Mouse (Mus musculus): ENCODE measurements around the gene Commd9. TPM values are rescaled to one million over a fixed set of nuclear protein-coding genes. Genes with fewer than 3 reads are reported as not detected.

Commd9 gene
- 10 to 100 TPM; 42.1 to 54.8 (median 44.4) TPM for total RNA-seq (2022)

DNA sequence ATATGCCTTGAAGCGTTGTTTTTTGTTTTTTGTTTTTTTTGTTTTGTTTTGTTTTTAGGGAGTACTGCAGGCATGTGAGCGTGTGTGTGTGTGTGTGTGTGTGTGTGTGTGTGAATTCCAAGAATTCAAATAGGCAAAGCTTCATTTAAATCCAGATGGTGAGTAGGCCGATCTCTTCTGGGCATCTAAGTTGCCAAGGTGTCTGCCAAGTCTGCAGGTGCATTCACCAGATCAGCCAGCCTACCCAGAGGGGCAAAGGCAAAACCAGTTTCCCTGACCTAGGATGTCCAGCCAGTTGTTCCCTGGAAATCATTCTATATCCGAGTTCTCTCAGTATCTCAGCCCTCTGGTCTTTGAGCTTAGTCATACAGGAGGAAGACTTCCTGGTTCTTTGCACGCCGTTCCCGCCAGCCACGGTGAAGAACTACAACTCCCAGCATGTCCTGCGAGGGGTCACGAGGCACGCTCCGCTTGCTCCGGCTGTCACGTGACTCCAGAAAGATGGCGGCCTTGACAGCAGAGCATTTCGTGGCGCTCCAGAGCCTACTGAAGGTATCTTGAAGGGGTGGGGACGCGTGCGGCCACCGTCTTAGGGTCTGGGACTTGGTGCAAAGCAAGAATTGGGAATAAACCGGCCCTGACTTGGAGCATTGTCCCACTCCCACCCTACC lies at the start of gene Commd9:
TSS of gene Commd9 (plus strand) at position 480 of the 671 bp plus-strand sequence.
- DNase-seq = peak; percentile 94

DNA sequence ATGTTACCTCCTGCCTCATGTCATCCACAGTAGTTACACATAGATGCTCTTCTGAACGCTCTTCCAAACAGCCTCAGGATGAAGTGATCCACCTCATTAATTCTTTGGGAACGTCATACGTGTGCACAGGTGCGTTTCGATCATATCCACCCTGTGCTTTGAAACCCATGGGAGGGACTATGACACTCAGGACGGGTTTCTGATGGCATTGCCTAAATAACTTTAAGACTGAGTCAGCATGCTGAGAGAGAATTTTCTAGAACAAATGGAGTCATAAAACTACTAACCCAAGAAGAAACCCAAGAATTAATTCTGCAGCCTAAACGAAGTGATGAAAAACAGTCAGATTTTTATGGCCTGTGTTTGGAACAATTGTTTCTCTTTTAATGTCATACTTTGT lies 43.3 kb upstream of the Commd9 start:
- no peak for DNase-seq

DNA sequence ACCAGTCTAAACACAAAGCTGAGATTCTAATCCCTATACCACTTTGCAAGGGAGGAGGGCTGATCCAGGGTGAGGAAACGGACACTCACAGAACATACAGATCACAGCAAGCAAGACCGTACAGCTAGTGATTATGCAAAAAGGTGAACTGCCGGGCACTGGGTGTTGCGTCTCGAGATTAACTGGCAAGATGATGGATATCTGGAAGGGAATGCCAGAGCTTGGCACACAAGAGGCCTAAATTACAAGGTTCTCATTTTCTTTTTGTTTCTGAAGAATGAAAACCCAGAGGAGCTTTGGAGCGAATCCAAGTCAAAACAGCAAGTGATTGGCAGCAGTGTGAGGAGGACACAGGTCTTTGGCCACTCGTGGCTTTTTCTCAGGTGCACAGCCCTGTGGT lies 31.3 kb upstream of the Commd9 start:
- no peak for DNase-seq

DNA sequence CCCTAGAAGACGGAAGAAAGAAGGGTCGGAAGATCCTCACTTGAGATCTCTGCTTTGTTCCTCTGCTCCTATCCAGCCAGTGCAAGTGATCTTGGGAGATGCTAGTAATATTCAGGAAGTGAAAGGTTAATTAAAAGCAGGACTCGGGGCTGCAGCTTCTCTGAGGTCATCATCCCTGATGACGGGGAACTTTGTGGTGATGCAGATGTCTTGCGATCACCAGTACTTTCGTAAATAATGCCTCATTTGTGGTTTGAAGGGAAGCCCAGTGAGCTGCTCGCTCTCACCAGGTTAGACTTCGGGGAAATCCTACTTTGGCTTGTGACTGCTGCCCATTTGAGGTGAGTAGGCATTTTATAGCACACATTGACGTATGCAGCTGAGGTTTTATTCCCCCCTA lies 29.9 kb upstream of the Commd9 start:
- DNase-seq = no peak

DNA sequence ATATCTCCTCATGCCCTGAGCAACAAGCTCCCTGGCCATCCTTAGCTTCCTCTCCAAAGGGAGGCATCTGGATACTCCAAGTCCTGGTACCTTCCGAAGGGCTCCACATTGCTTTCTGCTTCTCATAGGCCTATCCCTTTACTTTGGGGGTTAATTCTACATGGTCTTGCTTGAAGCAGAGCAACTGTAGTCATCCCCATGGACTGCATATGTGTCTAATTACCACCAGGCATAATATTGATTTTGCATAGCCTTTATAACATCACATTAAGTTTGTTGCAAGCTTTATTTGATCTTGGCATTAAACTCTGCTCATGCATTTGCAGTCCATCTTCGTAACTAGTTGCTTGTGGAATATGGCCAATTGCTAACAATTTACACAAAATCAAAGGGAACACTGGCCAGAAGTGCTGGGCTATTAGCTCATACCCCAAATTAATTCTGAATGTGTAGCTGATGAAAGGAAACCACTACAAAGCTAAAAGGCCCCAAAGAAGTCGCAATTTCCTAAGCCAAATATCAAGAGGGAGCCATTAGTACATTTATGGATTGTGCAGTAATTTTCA lies 25.0 kb upstream of the Commd9 start:
- no peak for DNase-seq

DNA sequence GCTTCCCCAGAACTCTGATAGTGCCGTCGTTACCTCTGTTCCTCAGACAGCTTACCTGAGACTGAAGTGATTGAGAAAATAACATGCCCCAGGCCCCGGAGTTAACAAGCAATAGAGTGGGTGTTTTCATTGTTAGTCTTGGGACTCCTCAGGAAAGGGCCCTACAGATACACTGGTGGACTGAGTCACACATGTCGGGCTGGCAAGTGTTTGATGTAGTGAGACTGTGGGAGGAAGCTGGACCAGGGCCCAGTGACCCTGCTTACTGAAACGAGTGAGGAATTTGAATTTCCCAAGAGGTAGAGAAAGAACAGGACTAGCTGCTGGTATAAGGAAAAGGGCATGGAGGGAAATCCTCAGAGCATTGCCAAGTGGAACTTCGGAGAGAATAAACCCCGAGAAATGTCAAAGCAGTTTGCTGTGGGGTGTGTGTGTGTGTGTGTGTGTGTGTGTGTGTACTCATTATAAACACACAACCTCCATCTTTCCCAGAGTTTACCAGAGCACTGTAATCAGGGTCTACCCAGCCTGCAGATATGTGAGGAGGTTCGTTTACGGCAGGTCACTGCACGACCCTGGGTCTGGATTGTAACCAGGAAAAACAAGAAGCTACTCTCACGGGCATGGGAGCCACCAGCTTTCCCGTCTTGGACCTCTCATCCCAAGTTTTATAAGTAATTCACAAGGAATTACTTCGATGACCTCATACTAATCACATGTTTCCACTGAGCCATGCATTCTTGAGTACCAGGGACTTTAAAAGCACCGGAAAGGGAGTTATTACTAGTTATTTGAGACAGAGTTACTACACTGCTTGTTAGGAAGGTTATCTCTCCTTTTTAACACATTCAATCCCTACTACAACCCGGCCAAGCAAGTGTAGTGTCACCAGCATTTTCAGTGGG lies 23.6 kb upstream of the Commd9 start:
- DNase-seq = peak; percentile 72

DNA sequence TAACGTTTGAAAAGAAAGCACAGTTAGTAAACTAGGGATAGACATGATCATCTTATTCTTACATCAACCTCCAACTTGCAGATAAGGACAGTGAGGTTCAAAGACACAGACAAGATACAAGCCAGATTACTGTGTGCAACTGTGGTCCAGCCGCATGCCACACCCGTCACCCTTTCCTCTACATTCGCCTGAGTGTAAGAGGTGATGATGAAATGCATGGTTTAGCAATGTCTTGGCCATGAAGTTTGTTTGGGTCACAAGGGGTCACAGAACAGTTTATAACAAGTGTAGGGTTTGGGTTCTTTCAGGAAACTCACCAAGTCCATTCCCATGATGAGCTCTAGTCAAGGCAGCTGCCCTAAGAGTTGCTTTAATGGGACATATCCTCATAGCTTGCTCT lies 17.4 kb upstream of the Commd9 start:
- no peak for DNase-seq

DNA sequence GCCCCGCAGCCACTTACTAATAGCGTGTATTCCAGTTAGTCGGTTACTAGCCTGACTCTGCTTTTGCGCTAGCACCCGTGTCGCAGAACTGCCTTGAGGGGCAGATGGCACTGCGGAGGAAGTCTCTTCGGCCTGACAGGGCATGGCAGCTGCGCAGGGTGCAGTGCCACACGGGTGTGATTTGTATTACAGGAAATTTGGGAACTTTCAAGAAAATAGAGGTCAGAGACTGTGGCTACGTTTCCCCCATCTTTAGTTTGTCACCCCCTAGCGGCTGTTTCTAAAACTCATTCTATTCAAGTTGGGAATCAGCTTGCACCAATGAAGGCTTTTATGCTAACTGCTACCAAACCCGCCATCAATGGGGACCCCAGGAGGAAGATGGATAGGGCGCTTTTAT lies 14.9 kb upstream of the Commd9 start:
- no peak for DNase-seq

DNA sequence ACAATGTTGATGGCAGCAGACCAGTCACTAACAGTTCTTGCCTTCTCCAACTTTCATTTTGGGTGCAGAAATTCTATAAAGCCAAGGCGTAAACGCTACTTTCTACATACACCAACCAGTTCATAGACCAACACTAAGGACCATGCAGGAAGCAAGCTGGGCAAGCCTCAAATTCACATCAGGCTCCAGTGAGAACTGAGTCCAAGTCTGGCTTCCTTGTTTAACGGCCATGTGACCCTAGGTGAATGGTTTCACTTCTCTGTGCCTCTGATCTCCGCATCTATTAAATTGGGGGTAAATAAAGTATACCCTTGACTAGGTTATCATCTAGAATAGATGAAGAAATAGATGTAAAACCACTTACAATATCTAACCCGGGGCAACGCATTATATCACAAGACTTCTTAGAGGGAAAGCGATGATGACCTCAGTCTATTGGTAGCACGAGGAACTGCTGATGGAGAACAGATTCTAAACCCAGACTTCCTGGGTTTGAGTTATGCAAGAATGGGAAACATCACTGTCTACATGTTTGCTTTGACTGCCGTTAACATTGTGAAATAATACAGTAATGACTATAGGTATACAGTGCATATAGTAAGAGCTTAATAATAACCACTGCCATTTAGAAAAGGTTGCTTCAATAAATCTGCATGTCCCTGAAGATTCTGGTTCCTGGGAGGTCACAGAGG lies 4.4 kb upstream of the Commd9 start:
- DNase-seq = no peak

DNA sequence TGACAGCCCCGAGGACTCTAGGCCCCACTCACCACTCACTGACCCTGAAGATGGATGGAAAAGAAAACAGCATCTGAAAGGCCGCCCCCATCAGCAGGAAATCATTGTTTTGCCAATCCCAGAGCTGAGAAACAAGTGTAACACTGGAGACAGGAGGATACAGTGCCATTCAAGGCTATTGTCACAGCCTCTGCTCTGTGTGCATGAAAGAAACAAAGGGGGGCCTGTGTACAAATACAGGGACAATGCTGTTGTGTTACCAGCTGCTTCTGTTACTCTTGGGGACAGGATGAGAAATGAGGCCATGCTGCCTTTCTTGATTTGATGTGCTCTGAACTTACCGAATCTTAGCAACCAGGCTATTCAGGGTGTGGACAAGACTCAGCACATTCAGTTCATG lies 3.0 kb upstream of the Commd9 start, which contains the start of gene Prr5l:
TSS of gene Prr5l (minus strand) at position 30 of the 400 bp plus-strand sequence.
- no peak for DNase-seq

DNA sequence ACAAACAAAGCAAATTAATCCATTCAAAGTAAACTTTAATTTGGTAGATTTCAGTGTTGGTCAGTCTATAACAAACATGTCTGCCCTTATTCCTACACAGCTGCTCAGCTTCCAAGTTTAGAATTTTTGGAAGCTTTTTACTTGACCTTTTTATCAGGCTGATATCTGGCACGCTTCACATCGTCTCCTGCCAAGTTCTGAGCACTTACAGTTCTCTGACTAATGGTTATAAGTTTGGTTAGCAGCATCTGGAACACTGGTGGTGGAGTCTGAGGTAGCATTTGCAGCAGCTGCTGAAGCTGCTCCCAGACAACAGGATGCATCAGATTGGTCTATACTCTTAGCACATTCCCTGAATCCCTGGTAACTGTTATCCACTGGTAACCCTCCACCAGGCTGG lies 1.8 kb upstream of the Commd9 start:
- DNase-seq = peak; percentile 54

DNA sequence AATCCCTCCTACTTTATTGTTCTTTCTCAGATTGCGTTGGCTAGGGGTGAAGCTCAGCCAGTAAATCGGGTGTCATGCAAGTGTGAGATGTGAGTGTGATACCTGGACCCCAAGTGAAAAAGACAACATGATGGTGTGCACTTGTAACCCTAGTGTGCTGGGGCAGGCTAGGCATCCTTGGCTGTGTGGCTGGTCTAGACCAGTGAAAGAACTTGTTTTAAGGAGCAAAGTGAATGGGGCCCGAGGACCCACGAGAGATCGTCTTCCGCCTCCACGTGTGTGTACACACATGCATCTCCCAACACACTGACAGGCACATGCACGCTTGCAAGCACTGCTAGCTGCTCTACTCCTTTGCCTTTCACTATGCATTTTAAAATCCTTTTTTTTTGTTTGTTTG lies 2.8 kb downstream of the Commd9 start:
- DNase-seq = no peak

DNA sequence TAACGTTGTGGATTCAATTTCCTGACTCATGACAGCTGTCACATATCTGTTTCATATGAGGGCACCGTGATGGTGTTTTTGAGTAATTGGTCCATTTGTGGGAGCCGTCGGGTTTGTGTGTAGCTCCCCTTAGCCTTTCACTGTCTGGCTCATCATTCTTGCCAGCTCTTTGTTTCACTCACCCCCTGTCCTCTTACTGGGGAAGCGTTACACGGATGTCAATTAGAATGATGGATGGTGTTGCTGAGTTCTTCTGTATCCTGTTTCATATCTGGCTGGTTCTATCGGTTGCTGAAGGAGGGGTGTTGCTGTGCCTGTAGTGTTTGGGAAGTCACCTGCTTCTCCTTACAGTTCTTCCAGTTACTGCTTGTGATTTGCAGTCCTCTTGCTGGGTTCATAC lies 5.1 kb downstream of the Commd9 start:
- no peak for DNase-seq

DNA sequence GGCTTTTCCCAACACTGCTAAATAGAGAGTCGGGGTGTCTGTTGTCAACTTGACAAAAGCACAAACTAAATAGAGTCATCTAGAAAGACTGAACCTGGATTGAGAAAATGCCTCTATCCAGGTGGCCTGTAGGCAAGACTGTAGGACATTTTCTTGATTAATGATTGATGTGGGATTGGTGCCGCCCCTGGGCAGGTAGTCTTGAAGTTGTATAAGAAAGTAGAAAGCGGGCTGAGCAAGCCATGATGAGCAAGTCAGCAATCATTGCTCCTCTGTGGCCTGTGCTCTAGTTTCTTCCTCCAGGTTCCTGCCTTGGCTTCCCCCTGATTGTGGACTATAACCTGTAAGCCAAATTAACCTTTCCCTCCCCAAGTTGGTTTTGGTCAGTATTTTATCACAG lies 8.1 kb downstream of the Commd9 start:
- DNase-seq = no peak

DNA sequence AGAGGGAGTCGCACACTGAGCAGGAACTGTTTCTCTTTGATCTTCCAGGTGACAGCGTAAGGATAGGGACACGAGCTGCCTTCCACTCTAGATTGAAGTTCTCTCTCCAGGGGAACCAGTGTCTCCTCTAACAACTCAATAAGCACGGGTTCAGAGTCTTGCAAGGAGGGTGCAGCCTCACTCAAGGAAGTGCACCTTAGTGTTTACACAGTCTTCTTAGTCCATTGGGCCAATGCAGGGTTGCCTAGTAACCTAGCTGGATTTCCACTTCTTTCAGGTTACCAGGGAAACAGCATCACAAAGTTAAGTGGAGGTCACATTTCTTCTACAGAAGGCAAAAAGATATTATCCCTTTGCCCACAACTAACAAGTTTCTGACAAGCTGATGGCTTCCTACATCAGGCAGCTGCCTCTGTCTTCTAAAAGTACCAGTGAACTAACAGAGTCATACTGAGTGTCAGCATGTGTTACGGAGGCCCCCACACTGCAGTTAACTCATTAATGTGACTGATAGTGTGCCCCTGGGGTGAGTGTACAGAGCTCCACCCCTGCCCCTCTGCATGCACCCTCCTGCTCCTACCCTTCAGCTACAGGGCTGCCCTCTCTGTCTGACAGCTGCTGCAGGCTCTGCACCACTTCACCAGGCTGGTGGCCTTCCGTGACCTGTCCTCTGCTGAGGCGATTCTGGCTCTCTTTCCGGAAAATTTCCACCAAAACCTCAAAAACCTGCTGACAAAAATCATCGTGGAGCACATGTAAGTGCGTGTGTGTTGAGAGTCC lies 10.6 kb downstream of the Commd9 start:
- DNase-seq = no peak

DNA sequence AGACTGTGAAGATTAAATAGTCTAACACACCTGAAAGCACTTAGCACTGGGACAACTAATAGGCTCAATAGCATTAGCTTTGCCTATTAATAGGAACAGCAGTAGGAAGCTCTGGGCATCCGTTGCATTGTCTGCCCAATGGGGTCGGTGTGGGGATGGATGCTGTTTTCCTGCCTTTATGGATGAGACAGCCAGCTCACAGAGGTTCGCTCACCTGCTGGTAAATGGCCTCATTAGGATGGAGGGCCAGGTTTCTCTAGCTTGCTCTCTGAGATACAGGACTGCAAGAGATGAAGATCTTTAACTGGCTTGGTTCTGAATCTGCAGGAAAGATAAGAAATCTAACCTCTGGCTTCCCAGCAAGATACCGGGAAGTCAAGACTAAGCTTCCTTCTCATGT lies 16.1 kb downstream of the Commd9 start:
- no peak for DNase-seq

DNA sequence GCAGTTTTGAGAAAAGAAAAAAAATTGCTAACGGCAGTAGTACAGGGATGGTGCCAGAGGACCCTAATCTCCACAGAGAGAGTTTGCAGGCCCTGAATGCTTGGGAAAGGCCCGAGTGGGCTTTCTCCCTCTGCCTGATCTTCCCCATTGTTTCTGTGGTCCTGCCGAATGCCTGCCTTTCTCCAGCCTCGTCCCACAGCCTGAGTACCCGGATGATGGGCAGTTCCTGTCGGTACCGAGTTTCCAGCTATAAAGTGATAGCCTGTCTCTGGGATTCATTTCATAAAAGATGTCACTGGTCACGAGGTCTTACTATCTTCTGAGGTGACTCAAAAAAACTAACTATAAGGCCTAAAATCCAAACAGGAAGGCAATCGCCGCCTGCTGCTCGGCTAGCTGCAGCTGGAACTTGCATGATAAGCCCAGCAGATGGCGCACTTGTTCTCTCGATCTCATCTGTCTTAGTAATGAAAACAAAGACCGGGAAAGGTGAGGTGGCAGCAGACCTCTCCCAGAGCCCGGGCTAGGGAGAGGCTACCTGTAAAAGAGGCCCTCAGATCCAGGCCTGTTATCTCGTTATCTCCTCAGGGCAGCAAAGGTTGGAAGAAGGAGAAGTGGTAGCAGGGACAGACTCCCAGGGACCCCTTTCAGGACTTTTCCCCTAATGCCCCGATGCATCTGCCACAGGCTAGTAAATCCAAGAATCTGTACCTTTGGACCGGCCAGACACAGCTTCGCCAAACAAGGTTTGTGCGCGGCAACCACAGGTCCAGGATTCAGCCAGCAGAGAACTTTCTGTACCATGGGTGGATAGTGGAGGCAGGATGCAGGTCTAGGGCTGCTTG lies 19.7 kb downstream of the Commd9 start:
- DNase-seq = peak; percentile 35

DNA sequence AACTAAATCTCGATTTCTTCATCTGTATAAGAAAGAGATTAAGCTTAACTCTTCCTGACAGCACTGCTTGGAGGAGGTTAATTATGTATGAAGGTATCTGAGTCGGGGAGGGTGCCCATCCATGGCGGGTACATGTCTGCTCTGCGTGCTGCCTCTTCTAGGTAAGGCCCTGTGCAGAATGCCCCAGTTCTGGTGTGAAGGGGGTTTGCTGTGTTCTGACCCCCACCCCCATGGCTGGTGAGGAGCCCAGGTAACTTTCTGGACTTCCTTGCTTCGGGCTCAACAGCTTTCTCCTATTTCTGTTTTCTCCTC lies 20.3 kb downstream of the Commd9 start:
- DNase-seq = no peak

DNA sequence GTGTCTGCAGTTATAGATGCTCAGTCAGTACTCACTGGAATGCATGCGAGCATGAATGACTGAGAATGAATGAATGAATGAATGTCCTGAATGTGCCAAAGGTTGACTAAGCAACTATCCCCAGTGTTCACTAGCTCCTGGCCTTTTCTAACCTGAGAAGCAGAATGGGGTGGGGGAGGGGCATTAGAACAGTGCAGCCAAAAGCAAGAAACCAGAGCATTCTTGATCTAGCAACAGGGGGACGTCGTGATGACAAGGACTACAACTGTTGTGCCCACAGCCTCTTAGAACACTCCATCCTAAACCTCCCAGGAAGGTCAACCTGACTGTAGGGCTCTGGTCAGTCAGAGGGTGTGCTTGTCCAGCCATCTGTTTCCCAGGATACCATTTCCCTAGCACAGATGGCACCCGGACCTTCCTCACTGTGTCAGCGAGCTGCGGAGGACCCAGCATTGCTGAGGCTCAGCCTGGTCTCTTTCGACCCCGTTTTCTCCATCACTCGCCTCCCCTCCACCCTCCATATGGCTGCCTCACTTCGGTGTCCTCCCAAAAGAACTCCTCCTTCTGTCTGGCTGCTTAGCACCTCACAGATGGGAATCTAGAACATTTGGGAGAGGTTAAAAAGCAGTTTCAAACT lies 21.5 kb downstream of the Commd9 start:
- no peak for DNase-seq

DNA sequence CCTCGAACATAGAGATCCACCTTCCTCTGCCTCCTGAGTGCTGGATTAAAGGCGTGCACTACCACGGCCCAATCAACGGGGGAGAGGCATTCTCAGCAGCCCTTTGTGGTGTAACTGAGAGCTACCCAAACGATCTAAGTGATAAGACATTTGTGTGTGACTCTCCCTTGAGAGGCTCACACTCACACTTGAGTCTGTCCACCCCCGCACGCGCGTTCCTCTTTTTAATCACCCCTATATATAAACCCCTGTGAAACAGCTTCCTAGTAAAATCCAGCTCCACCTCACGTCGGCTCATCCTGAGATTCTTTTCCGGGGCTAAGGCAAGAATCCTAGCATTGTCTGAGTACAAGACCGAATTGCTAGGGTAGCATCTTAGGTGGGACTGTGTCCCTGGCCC lies 22.7 kb downstream of the Commd9 start:
- DNase-seq = no peak
